Mouse (Mus musculus) bone marrow, adult 2 months (tissue): ENCODE measurements around the gene Tbc1d5.

Experiments
- CTCF ChIP-seq: fragments of 200-500 bp; IDR thresholded peaks from 2 replicates; pipeline ENCODE4 v1.5.1; 2011; ENCODE audit warnings: low read length, control low read depth; ENCODE audit not compliant: control insufficient read depth, insufficient read depth
- POLR2A ChIP-seq: fragments of 200-500 bp; IDR thresholded peaks from 2 replicates; pipeline ENCODE4 v1.6.1; 2011; ENCODE audit warnings: low read depth, mild to moderate bottlenecking, control low read depth, low read length, borderline replicate concordance; ENCODE audit not compliant: control insufficient read depth

GRCm38 (mm10) chr17:50872600-50872999 is 306.6 kb downstream of the Tbc1d5 start:
- no peak for TF ChIP-seq POLR2A
- no peak for TF ChIP-seq CTCF
